Mouse (Mus musculus) adrenal gland, adult 2 months (tissue): ENCODE measurements around the gene Fat1. TPM values are rescaled to one million over a fixed set of nuclear protein-coding genes. Genes with fewer than 3 reads are reported as not detected.
A peak's percentile ranks its signal among the peaks of the same experiment; 100 is the strongest.

ENCODE experiments used
- DNase-seq: peaks from one replicate; pipeline ENCODE4 v3.0.0; 2021
- long read RNA-seq: library from polyadenylated mRNA; stranded (forward); transcript quantifications from one replicate; pipeline ENCODE4 v2.0.0, GENCODE M21; 2021
- polyA plus RNA-seq: library from polyadenylated mRNA; depleted of rRNA; stranded (reverse); fragments of >200 nt; gene quantifications from 2 replicates; pipeline ENCODE4 v1.2.3, GENCODE M21; 2012; rRNA removed
- total RNA-seq, 2 experiments: library from RNA; stranded (reverse); gene quantifications; 2 replicates each; pipeline ENCODE4 v1.2.3; 2021

Gene Fat1
- total RNA-seq (10 to 100 TPM; 39.9 to 75.4 TPM), polyA plus RNA-seq (23.3 and 36.1 TPM in 2 replicates)
- long read RNA-seq, partial matches to known transcripts: 0 of 1 reads
- long read RNA-seq, other reads (novel, unspliced or antisense): 1 of 1 reads

DNA sequence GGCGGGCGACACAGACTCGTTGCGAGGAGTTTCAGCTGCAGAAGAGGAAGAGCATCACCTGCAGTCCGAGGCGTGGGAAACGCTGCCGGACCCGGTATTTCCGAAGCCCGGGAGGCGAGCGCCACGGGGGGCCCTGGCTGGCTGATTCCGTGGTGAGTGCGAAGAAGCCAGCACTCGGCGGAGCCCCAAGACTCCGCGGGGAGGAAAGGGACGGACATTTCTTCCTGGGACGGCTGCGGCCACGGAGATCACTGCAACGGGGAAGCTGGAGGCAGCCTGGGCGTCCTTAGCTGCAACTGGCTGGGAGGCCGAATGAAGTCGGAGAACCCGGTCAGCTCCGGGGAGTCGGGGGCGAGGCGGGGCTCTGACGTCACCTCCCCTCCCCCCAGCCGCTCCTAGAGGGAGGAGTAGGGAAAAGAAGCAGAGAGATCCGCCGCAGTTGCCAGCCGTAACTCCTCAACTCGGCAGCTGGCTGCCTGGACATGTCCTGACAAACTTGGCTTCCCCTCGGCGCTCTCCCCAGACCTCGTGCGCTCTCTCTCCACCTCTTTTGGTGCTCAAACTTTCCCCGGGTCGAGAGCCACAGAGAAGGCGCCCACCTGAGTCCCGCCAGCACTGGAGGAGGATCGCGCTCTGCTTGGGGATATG is at the start of gene Fat1:
Gene Fat1, plus strand, starts transcription at position 598 of the 648 bp plus-strand sequence.
- DNase-seq: peak; percentile 94

DNA sequence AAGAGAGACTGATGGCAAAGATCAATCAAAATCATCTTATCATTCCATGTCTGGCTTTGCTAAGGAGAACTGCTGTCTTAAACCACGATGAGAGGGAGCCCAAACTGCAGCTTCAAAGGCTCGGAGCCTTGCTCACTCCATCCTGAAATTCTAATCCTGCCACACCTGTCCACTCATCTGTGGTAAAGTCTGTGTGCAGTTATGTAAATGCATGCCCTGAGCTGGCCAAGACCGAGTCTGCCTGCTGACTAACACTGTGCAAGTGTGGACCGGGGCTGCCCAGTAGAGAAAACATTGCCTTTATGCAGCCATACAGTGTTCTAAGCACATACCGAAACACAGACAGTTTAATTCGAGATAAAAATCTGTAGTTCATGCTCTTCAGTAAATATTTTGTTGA is 40.6 kb upstream of the Fat1 start:
- no peak for DNase-seq

DNA sequence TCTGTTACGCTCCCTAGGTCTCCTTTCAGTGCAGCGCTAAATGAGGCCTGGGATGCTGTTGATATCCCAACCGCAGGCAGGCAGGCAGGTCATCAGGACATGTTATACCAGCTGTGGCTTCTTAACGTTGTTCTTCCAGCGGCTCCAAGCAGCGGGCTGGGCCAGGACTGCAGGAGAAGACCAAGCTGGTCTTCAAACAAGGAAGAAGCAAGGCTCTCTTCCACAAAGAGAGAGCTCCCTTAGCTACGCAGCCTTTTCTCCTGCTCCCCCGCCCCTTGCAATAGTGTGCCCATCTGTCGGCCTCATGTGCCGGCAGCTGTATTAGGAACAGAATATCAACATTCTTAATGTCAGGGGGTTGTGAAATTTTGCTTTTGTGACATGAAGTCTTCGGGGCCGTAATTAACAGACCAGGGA is 35.7 kb upstream of the Fat1 start:
- DNase-seq: no peak

DNA sequence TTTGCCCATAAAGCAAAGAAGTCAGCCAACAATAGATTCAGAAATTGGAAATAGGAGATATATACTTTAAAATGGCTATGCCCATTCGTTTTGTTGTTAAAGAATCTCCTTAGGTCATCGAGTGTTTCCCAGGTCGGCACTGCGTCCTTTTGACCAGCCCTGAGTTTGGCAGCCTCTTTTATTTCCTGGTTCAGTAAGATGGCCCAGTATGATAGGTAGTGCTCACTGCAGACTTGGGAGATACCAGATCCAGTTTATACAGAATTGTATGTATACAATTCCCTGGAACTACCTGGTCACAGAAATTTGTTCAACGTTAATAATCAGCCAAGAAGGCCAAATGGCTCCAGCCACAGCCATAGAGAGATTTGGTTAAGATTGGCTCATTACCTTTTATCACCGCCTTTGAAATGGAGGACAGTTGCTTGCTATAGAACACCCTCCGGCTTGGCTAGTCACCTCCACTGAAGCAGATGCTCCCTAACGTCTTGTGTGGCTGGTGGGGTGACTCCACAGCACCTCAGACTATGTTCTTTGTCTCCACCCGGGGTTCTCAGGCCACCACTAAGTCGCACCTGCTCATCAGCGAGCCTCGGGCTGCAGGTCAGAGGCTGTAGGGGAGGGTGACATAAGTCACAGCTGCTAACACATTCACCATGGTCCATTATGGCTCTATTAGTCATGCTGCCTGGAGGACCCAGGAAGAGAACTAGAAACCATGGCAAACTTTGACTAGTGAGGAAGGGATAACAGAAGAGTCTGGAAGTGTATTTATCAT is 23.9 kb upstream of the Fat1 start:
- DNase-seq: no peak

DNA sequence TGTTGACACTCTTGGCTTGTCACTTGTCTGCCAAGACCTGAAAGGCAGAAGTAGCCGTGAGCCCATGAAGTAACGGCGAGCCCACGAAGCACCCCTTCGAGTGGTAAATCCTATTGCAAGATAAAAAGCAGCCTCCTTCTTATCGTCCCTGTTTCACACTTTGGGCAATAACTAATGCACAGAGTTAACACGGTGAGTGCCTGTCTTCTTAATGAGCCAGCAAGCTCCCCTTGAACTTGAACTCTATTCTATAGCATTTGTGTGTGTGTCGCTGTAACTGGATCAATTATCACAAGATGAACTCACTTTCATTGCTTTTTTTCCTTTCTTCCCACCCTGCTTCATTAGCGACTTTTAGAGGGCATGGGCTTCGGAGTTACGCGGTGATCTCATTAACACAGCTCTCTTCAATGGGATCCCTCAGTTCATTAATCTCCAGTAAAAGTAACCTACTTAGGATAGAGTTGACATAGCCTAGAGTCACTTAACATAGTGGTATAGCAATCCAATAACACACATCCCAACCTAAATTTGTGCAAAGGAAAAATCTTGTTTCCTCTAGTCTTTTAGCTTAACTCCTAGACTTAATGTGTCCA is 15.7 kb upstream of the Fat1 start:
- DNase-seq: no peak

DNA sequence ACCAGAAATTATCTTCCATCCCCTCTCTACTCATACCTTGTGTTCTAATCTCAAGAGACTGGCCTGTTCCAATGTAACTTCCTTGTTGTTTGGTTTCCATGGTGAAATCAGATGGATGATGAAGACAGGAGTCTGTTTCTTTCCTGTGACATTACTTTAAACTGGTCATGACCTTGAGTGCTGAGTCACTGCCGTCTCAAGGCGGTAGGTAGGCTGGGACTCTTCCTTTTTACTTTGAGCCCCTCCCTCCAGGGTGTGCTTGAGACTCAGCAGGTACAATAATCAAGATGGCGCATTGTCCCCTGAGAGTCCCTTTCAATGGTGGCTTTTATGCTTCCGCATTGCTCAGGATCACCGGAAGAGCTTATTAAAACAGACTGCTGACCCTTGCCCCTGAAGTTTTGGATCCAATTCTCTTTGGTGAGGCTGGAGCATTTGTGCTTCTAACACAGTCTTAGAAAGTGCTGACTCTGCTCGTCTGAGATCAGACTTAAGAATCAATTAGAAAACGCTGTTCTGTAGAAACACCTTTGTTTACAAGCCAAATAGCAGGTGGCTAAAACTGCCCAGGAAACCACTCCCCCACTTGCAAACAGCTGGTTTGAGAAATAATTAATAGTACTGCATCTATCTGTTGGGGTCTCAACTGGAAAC is 14.7 kb upstream of the Fat1 start:
- no peak for DNase-seq

DNA sequence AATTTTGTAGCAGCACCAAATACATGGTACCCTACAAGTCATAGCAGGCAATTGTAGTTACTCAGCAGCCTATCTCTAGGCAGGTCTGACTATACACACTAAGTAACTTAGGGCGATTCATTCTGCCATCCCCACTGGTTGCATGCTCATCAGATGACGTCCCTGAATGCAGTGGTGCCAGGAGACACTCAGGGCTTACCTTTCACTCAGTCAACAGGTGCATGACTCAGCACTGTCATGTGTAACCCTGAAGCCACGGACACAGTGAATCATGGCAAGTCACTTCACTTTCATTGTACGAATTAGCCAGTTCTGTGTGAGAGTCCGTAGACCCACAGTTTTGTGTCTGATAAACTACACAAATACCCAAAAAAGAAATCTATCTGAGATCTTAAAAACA is 10.3 kb upstream of the Fat1 start:
- no peak for DNase-seq

DNA sequence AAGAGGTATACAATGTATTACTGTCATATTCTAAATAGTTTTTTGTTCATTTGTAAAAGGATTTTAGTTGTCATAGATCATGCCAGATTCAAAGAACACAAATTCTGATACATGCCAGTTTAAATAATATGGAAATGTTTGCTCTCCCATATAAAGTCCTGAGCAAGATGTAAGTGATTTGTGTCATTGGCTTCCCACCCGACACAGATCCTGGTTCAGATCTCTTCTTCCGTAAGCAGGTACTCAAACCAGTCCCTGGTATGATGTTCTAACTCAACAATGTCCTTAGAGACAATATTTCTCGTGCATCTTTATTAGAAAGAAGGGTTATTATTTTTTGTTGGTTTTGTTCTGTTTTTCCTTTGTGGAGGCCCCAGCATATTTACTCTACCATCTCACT is 5.2 kb upstream of the Fat1 start:
- DNase-seq: no peak

DNA sequence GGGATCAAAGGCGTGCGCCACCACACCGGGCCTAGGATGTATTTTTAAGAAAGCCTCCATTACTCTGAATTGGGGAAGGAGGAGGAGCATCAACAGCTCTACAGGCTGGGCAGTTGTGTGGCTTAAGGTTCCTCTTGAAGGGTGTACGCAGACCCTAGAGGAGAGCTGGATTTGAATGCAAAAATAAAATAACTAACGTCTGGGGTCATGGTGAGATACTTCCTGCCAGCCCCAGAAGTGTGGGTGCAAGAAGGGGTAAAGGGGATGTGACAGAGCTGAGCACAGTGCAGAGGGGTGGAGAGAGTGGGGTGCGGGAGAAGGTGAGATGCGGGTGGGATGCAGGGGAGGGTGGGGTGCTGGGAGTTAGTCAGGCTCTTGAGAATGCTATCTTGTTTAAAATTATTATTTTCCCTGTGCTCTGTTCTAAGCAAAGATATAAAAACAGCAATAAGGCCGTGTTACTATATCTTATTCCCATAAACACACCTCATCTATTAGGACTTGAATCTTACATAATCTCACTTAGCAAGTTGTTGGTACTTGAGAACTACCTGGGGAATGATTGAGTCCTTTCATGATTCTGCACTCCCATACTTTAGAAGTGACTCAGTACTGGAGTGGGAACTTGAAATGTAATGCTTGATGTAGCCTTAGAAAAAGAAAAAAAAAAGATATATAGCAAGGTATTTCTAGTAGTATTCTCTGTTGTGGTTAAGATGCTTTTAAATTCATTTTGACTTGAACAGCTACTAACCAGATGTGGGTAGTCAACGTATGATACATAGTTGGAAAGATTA is 2.5 kb upstream of the Fat1 start:
- DNase-seq: no peak

DNA sequence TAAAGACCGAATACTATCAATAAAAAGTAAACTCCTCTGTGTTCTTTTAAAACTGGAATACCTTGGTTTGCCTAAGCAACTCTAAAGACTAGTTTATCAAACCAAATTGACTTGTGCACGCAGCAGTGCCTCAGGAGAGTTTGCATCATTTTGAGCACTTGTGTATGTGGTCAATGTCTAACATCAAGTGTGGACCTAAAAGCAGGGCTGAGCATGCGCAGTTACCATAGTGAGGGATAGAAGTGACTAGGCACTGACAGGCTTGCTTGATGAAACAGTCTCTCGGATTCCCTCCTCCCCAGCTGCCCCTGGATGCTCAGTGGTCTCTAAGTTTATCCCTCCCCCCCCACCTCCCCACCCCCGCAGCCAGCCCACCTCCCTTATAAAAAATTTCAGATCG is 1.8 kb upstream of the Fat1 start:
- DNase-seq: no peak

DNA sequence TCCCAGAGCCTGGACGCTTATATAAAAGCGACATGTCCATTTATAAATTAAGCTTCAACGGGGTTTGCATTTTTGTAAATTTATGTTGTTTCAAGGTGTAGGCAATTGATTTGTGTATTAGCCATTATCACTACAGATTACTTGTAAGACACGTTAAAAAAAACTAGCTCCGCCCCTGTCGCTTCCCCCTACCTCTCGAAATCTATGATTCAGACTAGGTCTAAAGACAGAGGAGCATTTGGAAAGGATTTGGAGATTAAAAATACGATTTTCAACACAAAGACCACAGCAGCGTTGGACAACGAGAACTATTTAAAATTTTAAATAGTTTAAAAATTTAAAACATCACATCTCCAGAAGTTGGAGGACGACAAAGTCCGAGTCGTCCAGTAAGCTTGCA is 831 bp upstream of the Fat1 start:
- DNase-seq: no peak

DNA sequence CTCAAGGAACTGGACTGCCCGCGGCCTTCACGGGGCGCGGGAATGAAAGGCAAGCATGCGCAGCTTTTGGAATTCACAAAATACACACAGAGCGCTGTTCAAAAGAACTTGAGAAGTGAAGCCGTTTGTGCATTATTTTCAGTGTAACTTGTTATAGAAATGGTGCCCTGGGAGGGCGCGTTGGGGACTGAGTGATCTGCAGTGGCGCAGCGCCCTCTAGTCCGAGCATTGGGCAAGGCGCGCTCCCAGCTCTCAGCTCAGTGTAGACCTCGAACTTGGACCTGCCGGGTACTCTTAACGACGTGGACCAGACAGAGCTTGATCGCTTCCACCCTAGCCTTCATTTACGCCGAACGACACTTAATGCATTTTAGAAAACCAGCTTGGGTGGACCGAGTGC is 494 bp downstream of the Fat1 start:
- peak; percentile 92 for DNase-seq

DNA sequence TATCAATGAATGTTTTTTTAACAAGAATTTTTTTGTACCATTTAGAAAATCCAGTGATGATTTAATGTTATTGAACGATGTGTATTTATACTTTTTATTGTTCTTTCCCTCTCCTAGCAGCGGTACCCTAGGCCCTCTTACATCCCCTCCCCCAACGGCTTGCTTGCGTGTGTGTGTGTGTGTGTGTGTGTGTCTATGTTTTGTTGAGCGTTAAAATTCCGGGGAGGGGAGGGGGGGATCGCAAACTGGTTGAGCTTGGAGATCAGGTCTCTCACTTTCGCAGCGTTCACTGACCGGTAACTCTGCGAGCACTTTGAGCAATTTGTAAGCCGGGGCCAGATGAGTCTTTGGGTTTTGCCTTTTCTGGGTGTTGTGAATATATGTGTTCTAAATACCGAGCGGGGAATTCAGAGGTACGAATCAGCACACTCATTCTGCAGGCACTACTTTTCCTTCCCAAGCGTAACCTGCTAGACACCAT is 1.3 kb downstream of the Fat1 start:
- no peak for DNase-seq

DNA sequence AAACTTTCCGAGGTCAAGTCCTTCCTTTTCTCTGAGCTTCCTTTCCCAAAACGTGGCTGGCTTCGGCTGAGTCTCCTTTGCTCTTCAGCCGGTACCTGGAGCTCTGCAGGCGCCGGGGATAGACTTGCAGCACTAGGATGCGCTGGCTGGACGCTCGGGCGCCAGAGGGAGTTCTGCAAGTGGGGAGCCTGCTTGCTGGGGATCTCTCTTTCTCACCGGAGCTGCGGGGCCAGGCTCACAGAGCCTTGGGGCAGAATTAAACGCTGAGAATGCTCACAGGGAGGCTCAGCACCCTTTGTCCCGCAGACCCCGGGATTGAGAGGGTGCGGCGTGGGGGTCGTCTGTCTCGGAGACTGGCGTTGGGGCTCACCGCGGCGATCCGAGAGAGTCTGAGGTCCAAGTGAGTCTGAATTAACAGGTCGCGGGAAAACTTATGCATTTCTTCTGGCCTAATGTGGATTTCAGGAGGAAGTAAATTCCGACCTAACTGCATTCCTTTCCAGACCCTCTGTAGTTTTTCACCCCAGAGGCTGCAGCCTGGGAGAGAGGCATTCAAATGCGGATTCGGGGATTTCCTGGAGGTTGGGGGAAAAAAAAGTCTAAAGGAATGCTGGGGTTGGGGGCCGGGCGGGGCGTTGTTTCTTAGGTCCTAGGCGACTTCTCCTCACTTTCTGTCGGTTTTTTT is 2.0 kb downstream of the Fat1 start:
- DNase-seq: peak; percentile 85

DNA sequence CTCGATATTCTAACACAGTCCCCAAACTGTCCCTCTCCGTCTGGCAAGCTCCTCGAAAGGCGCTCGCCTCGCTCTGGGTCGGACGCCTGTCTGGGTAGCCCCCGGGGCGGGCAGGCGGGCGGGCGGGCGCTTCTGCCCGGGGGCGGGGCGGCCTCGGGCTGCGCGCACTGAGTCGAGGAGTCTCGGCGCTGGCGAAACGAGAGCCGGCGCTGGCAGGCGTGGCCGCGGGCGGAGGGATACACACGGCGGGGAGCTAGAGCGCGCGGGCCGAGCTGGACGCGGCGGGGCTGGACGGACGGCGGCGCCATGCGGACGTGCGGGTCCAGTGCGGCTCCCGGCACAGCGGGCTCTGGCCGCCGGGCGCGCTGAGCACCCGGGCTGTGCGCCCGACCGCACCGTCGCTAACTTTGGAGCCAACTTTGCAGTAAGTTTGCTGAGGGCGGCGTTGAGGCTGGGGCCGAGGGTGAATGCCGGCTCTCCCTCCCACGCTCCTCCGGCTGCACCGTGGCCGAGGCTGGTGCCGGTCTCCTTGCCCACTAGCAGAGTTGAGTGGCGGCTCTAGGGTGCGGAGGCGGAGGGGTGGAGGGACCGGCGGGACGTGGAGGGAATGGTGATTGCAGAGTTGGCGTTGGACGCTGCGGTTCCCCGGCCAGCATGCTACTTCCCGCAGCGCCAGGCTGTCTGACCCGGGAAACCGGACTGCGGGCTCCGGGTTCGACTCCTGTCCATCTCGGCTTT is 2.8 kb downstream of the Fat1 start:
- DNase-seq: peak; percentile 98

DNA sequence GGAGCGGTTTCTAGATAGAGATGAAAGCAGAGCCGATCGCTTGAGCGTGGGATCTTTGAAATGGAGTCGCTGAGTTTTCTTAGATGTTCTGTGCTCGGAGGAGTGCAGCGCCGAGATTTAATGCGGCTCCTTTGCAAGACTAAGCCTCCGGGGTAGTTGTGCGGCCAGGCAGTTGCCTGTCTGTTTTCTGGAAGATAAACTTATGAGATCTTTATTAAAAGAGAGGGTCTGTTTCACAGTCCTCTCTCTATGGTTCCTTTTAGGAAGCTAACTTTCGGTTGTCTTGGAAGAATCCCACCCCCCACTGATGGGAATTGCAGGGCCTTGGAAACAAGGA is 3.4 kb downstream of the Fat1 start:
- DNase-seq: no peak

DNA sequence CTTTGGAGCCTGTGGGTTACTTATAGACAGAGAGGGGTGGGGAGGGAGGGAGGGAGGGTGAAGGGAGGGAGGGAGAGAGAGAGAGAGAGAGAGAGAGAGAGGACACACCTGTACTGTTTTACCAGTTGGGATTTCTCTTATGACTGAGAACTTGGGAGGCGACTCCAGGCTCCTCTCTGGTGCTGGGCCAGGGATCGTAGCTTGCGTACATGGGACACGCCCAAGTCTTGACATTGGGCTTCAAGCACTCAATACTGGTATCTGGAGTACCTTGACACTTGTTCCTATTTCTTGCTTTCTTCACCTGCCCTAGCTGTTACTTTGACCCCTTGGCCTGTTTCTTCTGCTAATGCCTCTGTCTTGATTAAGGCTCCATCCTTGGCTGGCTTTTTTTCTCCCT is 10.3 kb downstream of the Fat1 start:
- DNase-seq: no peak

DNA sequence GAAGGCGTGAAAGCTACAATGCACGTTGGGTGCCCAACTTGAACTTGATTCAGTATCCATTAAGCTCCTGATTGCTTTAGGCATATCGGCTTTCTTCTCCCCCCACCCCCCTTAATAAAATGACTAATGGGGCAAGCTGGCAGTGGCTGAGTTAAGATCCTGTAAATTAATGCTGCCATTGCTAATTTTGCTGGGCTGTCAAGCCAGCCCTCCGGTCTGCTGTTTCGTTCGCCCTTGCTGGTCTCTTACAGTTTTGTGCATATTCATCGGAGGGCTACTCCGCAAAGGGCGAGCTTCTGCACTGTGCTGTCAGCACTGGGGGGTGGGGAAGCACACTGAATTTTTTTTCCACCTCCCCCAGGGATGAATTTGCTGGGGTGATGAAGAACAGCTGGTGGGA is 13.3 kb downstream of the Fat1 start:
- DNase-seq: no peak

DNA sequence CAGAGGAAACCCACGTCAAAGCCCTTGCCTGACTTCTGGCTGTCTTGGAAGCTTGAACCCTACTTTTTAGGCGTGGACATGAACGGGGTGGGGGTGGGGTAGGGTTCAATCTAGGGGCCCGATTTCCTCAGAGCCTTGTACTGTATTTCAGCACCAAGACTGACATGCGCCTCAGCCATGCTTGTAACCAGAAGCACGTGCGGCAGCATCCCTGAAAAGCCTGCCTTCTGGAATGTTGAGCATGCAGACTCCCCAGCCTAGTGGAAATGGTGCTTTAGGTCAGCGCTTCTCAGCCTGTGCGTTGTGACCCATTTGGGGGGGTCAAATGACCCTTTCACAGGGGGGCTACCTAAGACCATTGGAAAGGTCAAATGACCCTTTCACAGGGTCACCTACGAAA is 25.2 kb downstream of the Fat1 start:
- no peak for DNase-seq

DNA sequence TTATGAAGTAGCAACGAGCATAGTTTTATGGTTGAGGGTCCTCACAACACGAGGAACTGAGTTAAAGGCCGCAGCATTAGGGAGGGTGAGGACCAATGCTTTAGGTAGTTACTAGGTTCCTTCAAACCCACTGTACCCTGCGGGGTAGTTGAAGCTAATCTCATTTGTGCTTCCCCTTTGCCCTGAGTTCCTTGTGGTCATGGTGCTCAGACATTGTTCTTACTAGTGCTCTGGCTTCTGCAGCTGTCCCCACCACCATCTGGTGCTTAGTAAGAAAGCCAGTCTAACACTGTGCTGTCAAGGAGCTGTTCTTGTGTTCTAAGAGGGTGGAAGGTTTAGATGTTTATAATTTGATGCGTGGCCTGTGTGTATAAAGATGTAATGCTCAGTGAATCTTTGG is 25.7 kb downstream of the Fat1 start:
- DNase-seq: no peak

DNA sequence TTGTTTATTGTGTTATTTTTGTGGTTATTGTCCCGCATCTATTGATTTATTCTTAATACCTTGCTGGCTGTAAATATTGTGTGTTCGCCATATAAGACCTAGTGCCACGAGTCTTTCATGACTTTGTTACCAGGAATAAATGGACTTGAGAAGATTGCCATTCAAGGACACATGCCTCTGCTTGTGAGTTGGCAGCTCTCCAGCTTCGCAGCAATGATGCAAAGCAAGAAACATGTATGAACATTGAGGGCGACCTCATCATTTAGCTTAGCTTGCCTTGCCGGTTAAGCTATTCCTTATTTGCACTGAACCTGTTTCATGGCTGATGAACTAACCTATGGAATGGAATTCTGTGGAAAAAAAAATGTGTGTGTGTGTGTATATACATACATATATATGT is 26.2 kb downstream of the Fat1 start:
- DNase-seq: peak; percentile 36
